9 mouse cellular contexts compared by ENCODE assay signal in genomic region chr11:79647071-79647501, GRCm38 (mm10). TPM values are rescaled to one million over a fixed set of nuclear protein-coding genes. Genes with fewer than 3 reads are reported as not detected.
A peak's percentile ranks its signal among the peaks of the same experiment; 100 is the strongest.
DNase-seq lines count a peak whose midpoint lies in the region; ATAC-seq lines count a peak whose summit lies in the region.
"Had no signal": no experiment of that assay in that cellular context is flagged by ENCODE, and none has a peak within 500 bp of the region (broad histone marks: within the 10 kb centered on the region; RNA-seq: fewer than 3 reads in every experiment).

No protein-coding gene starts in this region.

- peaks cover 28% of the 10 kb centered on the region for H3K4me1 ChIP-seq in forebrain, embryonic 16.5 days (replicated peaks; ENCODE audit: control insufficient read depth, insufficient read depth, low read length)
- H3K4me1 ChIP-seq in neural tube, embryonic 13.5 days (replicated peaks), result peaks cover 83% of the 10 kb centered on the region

- H3K9ac ChIP-seq in forebrain, embryonic 16.5 days (replicated peaks; ENCODE audit: low read depth, low read length), result 0 out of 2 replicates have a peak overlapping the region, but pooled peaks have one; percentile 11
- no peak overlapping the region for H3K9ac ChIP-seq in neural tube, embryonic 13.5 days
- H3K9ac ChIP-seq: lung, embryonic 14.5 days had no signal

- no peaks in the 10 kb centered on the region for H3K9me3 ChIP-seq in forebrain, embryonic 16.5 days (ENCODE audit: control insufficient read depth, low read length)
- no peaks in the 10 kb centered on the region for H3K9me3 ChIP-seq in neural tube, embryonic 13.5 days

- peak; percentile 30; the same call in 1 of the 2 replicates for ATAC-seq in forebrain, embryonic 16.5 days
- ATAC-seq in neural tube, embryonic 13.5 days (ENCODE audit: low read depth), result no peak

- H3K27ac ChIP-seq in forebrain, embryonic 16.5 days (ENCODE audit: low read length), result peak overlapping the region; percentile 41
- peak overlapping the region; percentile 30; the same call in 1 of the 2 replicates for H3K27ac ChIP-seq in neural tube, embryonic 13.5 days (replicated peaks)

- WGBS in forebrain, embryonic 16.5 days, result 19% methylated on average over 8 of the region's 8 CpGs
- 34% methylated on average over 8 of the region's 8 CpGs for WGBS in neural tube, embryonic 13.5 days

- H3K4me2 ChIP-seq in forebrain, embryonic 16.5 days (ENCODE audit: low read length), result no peak overlapping the region
- no peak overlapping the region for H3K4me2 ChIP-seq in neural tube, embryonic 13.5 days
- H3K4me2 ChIP-seq: lung, embryonic 14.5 days had no signal

- H3K27me3 ChIP-seq in forebrain, embryonic 16.5 days (replicated peaks; ENCODE audit: control insufficient read depth, insufficient read depth, low read length), result no peaks in the 10 kb centered on the region
- no peaks in the 10 kb centered on the region for H3K27me3 ChIP-seq in neural tube, embryonic 13.5 days

- peak; percentile 70 for DNase-seq in layer of hippocampus, adult 11-12 months (ENCODE audit: low spot score)
- no peak for DNase-seq in layer of hippocampus, adult 9-10 months (ENCODE audit: low spot score)
- DNase-seq in layer of hippocampus, adult 18-20 months (ENCODE audit: low spot score in 2 of 2), result peak; percentile 50 to 73
- no peak for DNase-seq in urinary bladder, postnatal 25 days (ENCODE audit: low spot score)
- DNase-seq in thymus, postnatal 36 days, result no peak
- no peak for DNase-seq in liver

- no peak overlapping the region for H3K4me3 ChIP-seq in forebrain, embryonic 16.5 days (replicated peaks; ENCODE audit: low read length)
- no peak overlapping the region for H3K4me3 ChIP-seq in neural tube, embryonic 13.5 days

- H3K36me3 ChIP-seq in forebrain, embryonic 16.5 days (ENCODE audit: control insufficient read depth, insufficient read depth), result no peaks in the 10 kb centered on the region
- no peaks in the 10 kb centered on the region for H3K36me3 ChIP-seq in neural tube, embryonic 13.5 days

RNA-seq across cellular contexts. Expression of gene Rab11fip4, which starts 56.1 kb away (rescaled TPM):
- 28.5 and 31.6 TPM in 2 replicates for polyA plus RNA-seq in forebrain, embryonic 16.5 days (2015; fragmentation: Nextera tagmentation; extraction: Ambion mirVana)
- total RNA-seq in layer of hippocampus, adult 18-20 months (2021), result 100 to 1,000 TPM; 171 to 175 TPM
- polyA plus RNA-seq in neural tube, embryonic 13.5 days (2015; fragmentation: Nextera tagmentation; extraction: Ambion mirVana), result 24.6 and 25.4 TPM in 2 replicates

Comparison
In these comparisons a context has a peak if more than half of its experiments do, and no peak if none do; other contexts are left out.
1. DNase-seq: peak in layer of hippocampus, adult 11-12 months (single experiment) and layer of hippocampus, adult 18-20 months (2 of 2); none in layer of hippocampus, adult 9-10 months (single experiment), urinary bladder, postnatal 25 days (single experiment), thymus, postnatal 36 days (0 of 2) and liver (single experiment).